Mouse (Mus musculus) retina, postnatal 7 days (tissue): Measurements from ENCODE around the gene 1110051M20Rik.

Experiments used
- DNase-seq: peaks from one replicate; pipeline ENCODE4 v3.0.0-alpha.2; 2012; ENCODE audit warnings: low read depth, low spot score

Gene 1110051M20Rik

DNA sequence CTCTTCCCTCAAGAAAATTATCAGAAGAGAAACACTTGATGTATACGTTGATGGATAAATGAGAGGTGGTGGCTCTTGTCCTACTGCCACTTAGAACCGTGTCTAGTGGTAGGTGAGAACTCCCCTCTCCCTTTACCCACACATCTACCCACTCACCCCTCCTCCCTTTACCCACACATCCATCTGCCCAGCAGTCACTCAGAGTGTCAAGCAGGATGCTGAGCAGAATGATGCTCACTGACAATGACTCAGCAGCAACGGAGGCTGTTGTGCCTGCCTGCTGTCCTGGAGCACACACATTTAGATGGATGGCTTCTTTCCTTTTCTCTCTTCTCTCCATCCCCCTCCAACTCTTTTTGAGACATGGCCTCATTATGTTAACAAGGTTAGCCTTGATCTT is 141.7 kb downstream of the 1110051M20Rik start:
- DNase-seq = no peak

DNA sequence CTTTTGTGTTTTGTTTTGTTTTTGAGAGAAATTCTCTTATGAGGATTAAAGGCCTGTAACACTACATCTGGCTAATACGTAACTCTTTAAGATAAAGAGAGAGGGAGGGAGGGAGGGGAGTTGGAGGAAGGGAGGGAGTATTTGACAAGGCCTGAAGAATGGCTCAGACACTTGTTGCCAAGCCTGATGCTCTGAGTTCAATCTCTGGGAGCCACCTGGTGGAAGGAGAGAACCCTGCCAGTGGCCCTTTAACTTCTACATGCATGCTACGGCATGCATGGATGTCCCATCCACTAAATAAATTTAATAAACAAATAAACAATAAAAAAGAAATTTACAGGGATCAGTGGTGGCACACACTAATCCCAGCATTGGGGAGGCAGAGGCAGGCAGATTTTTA is 142.7 kb downstream of the 1110051M20Rik start:
- no peak for DNase-seq

DNA sequence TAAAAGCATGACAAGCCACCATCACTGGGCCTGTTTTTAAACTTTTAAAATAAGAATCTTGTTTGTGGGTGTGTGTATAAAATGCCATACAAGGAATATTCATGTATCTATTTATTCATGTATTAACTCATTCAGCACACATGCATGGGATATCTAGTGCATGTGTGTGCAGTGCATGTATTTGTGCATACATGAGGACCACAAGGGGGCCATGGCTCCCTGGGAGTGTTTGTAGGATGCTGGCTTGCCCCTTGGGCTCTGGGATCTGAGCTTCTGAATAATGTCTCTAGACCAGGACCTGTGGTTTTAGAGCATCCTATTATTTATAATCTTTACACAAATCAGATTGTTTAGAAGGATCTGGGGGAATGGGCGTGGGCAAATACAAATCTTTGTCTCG is 143.7 kb downstream of the 1110051M20Rik start:
- DNase-seq = no peak

DNA sequence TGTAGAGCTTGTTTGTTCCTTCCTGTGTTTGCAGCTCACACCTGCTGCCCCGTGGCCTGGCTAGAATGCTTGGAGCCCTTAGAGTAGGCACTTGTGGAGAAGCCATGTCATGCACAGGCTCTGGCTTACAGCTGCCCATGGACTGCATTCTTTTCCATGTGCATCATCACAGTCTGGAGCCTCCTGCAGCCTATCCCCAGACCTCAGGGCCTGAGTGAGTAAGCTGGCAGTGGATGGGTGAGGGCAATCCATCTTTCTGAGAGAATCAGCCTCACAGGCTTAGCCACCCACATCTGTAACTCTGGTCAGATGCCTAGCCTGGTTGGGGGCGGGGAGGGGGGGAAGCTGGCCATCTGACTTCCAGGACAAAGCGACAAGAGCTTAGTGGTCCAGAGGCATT is 145.3 kb downstream of the 1110051M20Rik start:
- DNase-seq = no peak

DNA sequence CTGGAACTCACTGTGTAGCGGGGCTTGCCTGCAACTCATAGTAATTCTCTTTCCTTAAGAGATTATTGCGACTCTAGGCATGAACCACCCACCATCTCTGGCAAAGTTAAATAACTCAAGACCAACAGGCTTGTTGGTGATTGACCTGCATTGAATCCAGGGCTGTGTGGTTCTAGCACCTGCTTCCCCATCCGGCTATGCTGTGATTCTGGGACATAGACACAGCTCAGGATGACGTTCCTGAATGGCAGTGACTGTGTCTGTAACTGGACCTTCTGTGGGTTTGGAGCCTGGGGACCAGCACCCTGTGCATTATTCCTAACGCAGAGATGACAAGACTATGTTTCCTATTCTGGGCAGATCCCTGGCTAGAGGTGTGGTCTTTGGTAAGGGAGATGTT is 148.6 kb downstream of the 1110051M20Rik start:
- no peak for DNase-seq

DNA sequence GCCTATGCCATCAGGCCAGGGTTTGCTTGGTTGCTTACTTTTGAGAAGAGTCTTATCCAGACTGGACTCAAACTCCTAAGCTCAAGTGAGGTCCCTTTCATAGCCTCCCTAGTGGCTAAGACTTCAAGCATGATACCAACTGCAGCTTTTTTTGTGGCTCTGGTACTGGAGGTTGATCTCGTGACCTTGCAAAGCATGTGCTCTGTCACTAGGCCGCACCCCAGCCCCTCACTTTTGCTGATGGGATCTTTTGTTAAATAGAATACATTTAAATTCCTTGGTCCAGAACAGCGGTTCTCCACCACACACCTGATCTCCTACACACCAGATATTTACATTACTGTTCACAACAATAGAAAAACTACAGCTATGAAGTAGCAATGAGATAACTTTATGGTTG is 150.3 kb downstream of the 1110051M20Rik start:
- no peak for DNase-seq

DNA sequence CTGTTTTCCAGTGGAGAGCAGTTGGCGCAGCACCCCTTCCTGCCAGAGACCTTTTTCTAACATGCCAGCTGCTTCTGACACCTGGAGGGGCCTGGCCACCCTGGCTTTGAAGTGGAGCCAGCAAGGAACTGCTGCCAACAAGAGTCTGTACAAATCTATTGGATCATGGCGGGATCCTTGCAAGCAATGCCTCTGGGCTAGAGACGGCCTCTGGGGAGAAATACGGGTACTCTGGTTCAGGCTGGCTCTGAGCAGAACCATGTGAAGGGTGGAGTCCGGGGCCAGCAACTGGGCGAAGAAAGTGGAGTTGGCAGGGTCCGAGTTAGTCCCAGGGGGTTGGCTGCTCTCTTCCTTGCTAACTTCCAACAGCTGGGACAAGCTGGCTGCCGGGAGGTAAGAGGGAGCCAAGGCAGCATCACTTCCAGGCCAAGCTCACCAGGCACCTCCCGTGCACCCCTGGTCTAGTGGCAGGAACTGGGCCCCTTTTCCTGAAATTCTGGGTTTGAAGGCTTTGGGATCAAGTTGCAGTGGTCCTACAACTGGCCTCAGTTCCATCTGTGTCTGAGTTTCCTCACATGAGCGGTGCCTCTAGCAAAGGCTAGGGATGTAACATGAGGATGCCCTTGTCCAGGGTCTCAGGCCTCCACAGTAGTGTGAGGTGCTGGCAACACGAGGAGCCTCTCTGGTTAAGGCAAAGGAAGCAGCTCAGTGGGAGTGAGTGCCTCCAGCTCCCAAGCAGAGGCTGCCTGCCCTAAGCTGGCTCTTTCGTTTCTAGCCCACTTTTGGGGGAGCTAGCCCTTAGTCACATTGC is 153.1 kb downstream of the 1110051M20Rik start:
- DNase-seq = no peak

DNA sequence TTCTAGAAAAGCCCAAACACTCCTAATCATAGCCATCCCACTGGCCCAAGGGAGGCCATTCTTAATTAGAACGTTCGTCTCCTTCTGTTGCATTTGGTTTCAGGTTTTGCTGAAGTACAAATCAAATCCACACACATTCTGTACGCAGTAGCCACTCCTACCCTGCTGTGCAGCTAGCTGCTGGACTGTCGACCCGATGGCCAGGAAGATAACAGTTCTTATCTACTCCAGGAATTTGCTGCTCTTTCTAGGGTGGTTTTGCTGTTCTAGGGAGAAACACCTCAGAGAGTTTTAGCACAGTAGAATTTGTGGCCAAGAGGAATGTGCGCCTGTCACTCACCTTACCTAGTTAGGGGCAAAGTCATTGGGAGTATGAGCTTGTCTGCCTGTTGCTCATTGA is 156.9 kb downstream of the 1110051M20Rik start:
- no peak for DNase-seq

DNA sequence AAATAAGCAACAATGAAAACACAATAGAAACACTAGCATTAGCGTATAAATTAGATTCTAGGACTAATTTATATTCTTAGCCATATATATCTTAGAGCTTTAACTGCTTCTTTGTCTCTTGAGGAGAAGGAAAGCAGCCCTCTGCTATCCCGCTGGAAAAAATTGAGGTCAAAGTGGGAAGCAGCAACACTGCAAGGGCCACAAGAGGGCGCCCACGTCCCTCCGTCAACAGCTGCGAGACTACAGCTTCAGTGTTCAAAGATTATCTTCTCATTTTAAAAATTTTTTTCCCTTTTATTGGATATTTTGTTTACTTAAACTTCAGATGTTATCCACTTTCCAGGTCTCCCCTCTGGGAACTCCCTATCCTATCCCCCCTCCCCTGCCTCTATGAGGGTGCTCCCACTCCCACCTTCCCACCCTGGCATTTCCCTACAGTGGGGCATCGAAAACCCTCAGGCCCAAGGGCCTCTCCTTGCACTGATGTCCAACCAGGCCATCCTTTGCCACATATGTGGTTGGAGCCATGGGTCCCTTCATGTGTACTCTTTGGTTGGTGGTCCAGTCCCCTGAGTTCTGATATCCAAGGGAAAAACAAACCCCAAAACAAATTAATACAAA is 158.5 kb downstream of the 1110051M20Rik start:
- DNase-seq = peak; percentile 67

DNA sequence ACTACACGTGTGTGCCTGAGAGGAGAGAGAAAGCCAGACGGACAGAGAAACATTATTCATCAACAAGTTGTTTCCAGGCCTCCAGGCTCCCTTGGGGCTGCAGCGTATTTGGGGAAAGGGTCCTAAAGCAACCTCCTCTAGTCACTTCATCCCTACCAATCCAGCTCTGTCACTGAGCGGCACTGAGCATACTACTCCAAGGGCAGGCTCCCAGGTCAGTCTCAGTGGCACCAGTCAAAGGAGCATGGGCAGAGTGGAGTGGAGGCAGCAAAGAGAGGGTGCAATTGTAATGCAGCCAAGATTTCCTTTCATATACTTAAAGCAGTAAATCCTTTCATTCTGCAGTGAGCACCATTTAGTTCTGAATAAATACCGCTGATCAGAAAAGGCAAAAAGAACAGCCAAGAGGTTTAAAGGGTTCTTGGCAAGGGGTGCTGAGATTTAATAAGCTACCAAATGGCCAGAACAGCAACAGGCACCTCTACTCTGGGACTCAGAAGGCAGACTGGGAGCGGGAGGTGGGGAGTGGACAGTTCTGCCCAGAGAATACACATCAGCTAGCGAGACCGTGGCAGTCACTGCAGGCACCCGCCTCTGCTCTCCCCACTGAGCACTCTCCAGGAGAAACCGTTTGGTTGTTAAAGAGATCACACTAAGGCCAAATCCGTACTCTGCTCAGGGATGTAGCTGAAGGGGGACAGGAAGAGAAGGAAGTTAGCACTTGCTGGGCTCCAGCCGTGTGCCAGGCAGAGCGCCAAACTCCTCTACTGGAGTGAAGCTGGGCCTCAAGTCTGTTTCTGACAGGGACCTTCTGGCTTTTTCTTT is 159.9 kb downstream of the 1110051M20Rik start:
- no peak for DNase-seq

DNA sequence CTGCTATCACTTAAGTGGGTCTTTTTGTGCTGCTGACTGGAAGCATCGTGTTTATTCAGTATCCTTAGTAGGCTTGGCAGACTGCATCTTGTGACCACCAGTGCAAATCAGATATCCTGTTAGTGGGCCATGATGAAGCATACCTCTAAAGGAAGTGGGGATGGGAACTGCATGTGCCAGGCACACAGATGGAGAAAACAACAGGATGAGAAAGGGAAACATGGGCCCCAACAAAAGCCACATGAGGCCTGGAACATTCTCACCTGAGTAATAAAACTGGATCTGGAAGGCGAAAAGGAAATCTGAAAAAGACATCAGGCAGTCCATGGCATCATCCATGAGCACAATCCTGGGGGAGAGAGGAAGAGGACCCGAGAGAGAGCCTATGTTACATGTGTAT is 160.5 kb downstream of the 1110051M20Rik start:
- DNase-seq = no peak

DNA sequence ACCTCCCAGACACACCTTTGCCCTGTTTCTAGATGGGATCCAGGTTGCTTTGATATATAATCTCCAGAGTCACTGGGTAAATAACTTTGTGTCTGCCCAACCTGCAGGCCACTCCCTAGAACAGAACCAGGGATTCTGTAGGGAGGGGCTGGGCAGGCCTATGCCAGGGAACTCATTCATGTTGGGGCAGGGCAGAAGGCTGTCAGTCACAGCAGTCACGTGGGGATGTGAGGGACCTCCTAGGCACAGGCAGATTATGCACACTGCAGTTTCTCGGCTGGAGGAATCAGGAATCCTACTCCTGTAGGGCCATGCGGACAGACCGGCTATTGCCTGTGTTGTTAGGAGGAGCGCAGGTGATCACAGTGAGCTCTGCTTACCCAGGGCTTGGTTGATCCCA is 163.1 kb downstream of the 1110051M20Rik start:
- no peak for DNase-seq

DNA sequence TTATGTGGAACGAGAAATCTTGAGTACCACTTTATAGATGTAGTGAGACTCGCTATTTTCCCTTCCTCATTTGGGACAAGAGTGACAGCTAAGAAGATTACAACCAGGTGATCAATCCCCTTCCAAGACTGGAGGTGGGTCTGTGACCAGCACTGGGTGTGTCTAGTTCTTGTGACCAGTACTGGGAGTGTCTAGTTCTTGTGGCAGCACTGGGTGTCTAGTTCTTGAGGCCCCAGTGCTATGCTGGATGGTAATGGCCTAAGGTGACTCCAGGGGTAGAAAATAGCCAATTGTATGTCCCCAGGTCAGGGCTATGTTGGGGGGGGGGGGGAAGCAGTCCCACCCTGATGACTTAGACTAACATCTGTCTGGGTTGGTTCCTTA is 165.1 kb downstream of the 1110051M20Rik start:
- DNase-seq = no peak

DNA sequence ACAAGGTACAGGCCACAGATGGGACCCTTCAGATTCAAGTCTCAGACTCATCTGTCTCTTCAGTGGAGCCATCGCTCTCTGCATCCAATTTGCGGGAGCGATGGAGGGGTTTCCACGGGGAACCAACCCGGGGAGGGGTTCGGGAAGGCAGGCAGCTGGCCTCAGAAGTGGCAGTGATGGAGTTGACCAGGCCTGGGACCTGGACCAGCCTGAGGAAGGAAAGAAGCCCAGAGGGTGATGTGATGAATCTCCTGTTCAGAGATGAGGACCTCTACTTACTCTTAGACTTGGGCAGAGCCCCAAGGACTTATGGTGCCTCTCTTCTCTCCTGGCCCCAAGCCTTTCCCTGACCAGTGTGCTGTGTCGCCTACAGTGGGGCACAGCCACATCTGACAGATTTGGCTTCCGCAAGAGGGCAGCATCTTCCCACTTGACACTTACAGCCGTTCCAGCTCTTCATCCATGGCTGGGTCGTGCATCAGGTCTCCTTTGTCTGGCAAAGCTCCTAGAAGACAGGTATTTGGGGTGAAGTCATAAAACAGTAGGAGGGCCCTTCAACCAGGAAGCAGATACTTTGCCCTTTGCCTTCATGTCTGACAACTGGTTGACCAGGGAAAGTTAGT is 165.6 kb downstream of the 1110051M20Rik start:
- DNase-seq = peak; percentile 59

DNA sequence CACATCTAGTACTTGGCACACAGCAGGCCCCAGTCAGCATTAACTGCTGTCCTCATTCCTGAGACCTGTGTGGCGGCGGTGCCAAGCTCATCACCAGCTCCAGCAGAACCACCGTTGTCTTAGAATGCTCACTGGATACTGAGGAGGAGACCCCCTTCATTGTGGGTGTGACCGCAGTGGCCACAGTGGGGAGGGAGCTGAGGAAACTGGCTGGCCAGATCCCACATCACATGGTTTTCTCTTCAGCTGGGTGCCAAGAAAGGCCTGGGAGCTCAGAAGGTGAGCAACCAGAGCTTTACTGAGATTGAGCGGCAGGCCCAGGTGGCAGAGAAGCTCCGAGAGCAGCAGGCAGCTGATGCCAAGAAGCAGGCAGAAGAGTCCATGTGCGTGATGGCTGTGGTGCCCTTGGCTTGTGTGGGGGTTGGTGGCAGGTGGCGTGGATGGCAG is 174.8 kb downstream of the 1110051M20Rik start:
- DNase-seq = no peak

DNA sequence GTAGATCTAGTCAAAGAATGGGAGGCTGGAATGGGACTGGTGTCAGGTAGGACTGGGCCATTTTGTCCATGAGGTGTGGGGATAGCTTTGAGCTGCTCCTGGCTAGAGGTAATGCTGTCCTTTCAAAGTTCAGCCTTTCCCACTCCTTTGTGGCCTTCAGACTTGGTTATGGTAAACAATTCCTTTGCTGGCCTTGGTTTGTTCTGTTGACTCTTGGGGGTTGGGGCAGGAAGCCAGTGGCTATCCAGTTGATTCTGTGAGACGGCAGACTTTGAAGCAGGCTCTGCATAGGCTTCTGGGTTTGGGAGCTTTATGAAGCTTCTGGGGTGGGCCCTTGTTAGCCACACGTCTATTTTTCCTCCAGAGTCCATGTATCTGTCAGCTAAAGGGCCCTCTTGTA is 175.8 kb downstream of the 1110051M20Rik start:
- DNase-seq = no peak

DNA sequence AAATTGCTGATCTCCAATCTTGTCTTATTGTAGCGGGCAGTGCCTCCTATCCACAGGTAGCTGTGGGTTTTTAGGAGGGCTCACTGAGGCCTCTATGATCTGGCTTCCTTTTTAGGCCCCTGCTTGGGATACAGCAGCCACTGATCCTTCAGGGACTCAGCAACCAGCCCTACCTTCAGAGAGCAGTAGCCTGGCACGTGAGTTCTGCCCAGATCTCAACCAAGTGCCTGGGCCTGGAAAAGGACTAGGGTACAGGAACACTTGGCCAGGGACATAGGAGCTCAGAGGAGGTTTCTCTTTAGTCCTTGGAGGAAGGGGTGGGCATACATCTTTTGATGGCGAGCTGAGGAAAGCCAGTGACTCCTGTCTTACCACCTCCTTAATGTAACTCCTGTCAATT is 176.5 kb downstream of the 1110051M20Rik start:
- DNase-seq = no peak

DNA sequence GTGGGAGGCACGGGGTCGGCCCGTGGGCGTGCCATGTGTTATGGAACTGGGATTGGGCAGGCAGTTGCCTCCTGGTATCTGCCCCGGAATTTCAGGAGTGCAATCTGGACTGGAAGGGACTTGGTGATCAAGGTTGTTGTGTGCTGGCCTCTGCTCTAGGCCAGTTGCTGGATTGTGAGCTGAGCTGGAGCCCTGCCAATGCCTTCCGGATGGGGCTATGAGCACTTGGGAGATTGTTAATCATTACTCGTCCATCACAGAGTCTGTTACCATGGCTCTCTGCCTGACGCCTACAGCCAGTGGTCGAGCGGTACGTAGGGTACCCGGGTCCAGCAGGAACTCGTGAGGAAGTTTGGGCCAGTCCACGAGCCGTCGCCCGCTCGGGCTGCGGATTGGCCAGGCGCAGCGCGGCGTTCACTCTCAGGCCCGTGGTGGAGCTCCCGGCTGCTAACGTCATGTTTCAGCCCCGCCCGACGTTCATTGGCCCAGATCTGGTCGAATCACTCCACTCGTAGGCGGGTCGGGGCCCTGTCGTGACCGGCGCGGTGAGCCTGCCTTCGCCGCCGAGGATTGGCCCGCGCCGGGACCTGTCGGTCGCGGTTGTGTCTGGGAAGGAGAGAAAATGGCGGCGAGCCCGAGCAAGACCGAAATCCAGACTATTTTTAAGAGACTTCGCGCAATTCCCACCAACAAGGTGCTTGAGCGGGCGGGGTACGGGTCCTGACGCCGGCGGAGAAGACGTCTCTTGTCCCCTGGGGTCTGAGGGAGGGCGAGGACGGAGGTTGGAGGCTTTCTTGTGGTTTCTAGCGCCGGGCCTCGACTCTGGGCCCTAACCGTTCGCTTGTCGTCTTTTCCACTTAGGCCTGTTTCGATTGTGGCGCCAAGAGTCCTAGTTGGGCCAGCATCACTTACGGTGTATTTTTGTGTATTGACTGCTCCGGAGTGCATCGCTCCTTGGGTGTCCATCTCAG is 179.5 kb downstream of the 1110051M20Rik start, which contains the start of gene Arfgap2:
TSS of gene Arfgap2 (plus strand) at position 264 of the 971 bp plus-strand sequence.
- peak; percentile 96 for DNase-seq

DNA sequence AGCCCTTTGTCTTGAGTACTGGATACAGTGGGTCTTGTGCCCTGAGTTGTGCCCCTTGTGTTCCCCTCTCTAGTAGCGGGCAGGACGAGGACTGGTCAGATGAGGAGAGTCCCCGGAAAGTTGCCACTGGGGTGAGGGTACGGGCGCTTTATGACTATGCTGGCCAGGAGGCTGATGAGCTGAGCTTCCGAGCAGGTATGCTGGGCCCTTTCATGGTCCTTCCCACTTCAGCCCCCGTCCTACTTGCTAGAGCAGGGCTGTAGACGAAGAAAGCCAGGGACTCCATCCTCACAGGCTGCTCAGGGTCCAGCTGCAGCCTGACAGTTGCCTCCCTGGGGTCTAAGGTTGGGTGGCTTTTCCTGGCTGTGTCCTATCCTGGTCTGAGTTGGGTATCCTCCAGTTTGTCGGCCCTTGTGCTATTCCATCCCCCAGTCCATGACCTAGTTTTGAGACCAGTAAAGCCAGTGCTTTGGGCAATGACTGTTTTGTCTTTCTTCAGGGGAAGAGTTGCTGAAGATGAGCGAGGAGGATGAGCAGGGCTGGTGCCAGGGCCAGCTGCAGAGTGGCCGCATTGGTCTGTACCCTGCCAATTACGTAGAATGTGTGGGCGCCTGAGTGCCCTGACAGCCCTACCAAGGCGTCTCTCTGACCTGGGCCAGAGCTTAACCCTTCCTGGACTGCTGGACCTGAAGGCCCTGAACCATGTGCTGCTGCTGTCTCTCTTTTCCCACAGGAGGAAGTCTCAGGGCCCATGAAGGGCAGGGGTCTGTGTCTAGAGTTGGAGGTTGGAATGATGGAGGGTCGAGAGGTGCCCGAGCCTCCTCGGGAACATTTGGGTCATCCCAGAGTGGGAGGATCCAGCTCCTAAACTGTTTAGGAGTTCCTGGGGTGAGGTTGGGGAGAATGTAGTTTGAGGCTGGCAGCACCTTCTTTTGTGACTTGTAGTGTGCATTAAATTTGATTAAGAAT is 180.5 kb downstream of the 1110051M20Rik start:
- DNase-seq = no peak
